Mouse (Mus musculus): ENCODE measurements around the gene Zbtb48.
A peak's percentile ranks its signal among the peaks of the same experiment; 100 is the strongest.
"Not testable (repeated sequence)": the region's sequence is repeated elsewhere in the genome, so short reads cannot be mapped to it uniquely, and the experiment has no call there.

Zbtb48 gene

DNA sequence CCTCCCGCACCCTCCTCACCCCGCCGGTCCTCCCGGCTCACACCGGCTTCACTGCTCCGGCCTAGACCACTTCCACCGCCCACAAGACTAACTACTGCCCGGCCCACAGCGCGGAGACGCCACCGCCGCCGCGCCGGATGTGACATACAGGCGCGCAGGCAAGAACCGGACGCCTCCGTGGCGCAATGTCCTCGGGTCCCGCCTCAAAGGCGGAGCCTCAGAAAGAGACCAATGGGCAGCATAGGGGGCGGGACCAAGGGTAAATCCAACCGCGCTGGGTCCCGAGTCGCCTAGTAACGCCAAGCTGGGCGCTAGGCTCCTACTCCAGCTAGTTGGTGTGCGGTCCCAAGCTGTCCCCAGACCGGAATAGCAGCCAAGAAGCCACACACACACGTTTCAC, at the start of gene Zbtb48:
Zbtb48 (minus strand) TSS at position 148 of the 400 bp plus-strand sequence.
- DNase-seq (ENCODE audit: low read depth, low spot score): peak; percentile 89

DNA sequence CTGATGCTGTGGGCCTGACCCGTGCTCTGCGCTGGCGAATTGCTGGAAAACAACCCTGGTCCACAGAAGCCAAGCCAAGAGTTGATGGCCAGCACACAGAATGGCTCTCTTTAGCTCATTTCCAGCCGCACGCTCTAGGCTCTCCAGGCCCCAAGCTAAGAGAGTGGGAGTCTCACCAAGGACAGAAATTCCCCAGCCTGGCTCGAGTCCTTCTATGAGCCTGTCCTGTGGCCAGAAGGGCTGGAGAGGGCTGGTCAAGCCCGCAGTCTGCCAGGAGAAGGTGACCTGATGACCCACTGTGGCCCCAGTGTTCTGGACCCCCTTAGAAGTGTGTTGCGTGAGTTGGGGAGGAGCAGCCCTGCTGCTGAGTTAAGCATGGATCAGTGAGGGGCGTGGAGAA, 49.7 kb upstream of the Zbtb48 start:
- no peak for DNase-seq (ENCODE audit: low read depth, low spot score)

DNA sequence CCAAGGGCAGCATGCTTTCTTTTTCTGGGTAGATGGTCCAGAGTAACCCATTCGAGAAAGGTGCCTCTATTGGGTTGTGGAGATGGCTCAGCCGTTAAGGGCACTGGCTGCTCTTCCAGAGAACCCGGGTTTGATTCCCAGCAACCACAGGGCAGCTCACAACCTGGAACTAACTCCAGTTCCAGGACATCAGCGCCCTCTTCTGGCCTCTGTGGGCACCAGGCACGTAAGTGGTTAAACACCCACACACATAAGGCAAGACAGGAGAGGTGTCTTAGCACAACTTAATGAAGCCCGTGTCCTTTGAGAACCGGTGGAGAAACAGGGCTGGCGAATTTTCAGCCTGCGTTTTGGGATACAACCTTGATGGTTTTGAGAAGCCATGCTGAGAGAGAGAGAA, 47.1 kb upstream of the Zbtb48 start:
- no peak for DNase-seq (ENCODE audit: low read depth, low spot score)

DNA sequence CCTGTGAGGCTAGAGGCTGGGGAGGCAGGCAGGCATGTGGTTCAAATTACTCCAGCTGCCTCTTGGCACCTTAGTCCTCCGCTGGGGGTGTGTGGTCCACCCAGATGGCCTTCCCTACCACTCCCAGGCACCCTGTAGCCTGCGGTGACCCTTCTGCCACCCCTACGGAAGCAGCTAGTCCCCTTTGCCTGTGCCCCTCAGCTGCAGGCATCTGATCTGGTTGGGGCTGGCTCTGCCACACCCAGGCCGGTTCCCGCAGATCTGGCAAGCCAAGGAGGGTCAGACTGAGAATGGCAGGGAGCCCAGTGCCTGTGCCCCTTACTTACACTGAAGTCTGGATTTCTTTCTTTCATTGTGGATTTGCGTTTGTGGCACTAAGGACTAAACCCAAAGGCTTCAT, 46.2 kb upstream of the Zbtb48 start:
- DNase-seq (ENCODE audit: low read depth, low spot score): no peak

DNA sequence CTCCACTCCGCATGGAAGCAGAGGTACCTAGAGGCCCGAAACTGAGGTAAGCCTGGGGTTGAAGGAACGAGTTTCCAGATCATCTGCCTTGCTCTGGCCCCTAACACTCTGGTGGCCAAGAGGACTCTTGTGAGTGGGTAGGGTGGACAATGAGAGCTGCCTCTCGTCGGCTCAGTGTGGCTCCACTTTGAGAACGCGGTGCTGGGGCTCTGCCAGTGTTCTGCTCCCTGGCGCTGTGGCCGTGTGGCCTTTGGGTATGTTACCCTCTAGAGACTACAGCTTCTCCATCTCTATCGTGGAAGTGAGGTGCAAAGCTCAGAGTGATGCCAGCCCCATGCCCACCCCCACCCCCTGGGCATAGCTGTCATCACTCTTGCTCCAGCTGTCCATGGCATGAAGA, 45.2 kb upstream of the Zbtb48 start:
- DNase-seq (ENCODE audit: low read depth, low spot score): no peak

DNA sequence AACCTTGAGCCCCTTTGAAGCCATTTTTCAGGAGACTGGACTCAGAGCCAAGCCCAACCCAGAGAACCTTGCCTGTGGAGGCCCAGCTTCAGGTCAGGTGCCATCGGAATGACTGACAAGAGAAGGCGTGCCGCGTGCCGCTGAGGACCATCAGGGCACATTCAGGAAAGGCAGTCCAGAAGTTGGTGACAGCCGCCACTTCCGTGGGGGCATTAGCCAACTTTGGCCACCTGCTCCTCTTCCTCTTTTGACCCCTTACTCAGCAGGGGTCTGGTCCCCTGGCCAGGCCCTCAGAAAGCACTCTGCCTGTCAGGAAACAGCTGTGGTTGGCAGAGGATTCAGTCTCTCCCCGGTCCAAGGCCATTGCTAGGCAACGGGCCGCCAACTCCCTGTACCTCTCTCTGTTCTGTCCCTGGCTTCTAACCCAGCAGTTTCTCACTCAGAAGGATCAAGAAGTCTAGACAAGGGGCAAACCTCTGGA, 44.7 kb upstream of the Zbtb48 start, which contains the start of gene Plekhg5:
Plekhg5 (plus strand) TSS at position 378 of the 481 bp plus-strand sequence.
- no peak for DNase-seq (ENCODE audit: low read depth, low spot score)

DNA sequence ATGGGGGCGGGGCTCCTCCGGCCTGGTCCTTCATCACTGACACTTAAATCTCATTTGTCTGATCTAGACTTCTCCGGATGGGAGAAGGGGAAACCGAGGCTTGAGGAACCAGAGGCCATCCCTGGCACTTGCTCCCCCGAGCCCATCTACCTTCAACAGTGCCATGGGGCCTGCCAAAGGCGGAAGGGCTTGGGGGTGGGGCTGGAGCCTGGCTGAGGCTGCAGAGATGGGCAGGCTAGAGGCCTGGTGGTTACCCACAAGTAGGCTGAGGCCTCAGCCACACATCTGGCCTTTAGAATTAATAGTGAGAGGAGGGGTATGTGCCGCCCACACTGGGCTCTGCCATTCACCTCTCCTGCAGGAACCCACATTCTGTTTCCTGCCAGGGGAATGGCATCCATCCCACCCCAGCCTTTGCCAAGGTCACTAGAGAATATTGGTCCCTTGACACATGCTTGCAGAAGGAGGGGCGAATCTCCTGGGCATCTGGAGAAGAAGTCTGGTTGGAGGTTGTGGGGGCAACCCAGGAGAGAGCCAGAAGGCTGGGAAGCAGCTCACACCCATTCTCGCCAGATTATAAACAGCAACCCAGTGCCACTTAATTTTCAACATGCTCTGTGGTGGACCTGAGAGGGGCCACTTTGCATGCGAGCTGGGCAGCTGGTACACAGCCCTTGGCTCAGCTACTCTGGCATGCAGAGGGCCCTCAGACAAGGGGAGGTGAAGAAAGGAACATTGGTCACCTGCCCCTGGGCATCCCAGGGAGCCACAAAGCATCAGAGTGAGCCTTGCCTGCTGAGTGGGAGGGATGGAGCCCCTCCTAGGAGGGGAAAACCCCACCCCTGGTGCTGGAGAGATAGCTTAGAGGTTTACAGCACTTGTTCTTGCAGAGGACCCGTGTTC, 43.3 kb upstream of the Zbtb48 start:
- DNase-seq (ENCODE audit: low read depth, low spot score): no peak

DNA sequence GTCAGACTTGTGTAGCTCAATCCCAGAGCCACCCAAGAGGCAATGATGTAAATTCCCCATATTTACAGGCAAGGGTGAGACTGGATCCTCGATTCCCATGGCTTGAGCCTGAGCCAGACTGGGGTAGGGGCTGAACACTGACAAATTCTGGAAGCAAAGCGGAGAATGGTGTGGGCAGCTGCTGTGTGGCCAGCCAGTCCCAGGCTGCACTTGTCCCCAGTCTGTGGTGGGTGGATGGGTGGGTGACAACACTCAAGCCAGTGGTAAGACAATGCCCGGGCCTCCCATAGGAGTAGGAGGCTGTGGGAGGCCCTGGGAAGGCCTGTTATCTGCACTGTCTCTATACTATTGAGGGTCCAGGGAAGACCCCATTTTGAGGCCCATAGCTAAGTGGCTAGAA, 41.8 kb upstream of the Zbtb48 start:
- DNase-seq (ENCODE audit: low read depth, low spot score): no peak

DNA sequence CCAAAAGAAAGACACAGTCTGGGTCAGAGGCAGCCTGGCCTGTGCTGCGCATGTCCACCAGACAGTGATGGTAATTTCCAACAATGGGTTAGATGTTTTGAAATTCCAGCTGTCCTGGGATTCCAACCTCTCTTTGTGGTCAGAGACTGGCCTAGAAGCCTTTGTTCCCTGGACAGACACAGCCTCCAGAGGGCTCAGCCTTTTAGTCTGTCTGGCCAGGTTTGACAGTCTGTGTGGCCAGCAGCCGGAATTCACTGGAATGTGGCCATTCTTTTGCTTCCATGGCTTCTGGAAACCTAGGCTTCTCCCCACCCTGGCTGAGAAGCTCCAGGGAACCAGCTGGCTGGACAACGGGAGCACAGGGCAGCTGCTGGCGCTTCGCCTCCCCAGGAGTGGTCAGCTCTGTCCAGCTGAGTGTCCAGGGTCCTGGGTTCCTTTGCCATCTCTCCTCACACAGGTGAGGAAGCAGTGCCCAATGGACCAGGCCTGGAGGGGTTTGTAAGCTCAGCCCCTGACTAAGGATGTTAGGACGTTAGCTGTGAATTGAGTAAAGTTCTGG, 40.8 kb upstream of the Zbtb48 start:
- DNase-seq (ENCODE audit: low read depth, low spot score): no peak

DNA sequence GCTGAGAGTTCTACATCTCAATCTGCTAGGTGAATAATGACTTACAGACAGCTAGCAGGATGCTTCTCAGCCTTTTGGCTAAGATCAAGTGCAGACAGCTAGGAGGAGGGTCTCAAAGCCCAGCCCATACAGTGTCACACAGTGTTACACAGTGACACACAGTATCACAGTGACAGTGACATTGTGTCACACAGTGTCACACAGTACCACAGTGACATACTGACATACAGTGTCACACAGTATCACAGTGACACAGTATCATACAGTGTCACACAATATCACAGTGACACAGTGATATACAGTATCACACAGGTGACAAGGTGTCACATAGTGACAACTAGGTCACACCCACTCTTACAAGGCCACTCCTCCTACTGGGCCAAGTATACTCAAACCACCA, 39.8 kb upstream of the Zbtb48 start:
- DNase-seq (ENCODE audit: low read depth, low spot score): no peak

DNA sequence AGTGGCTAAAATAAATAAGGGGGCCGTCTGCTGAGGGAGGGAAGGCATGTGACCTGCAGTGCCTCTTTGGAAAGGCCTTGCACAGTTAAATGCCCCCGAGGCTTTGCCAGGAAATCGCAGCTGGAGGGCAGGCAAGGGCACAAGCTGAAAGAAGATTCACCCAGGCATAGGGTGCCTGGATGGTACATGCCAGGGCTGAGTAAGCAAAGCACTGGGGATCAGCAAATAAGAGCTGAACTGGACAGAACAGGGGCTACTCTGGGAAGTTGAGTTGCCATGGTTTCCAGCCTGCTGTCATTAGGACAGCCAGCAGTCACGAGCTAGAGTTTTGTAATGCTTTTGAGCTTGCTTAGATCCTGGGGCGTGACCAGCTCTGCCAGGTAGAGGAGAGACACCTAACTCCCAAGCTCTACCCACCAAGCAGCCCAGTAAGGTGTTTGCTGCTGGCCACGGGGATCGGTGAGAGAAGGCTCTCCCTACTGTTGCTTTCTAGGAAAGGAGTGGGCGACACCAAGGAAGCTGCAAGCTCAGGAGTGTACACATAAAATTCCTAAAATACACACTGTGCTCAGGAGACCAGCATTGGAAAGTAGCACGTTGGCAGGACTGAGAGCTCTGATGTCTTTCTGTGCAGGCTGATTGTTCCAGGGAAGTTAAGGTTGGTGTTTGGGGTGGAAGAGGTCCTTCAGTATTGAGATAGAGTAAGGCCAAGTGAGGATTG, 35.1 kb upstream of the Zbtb48 start:
- no peak for DNase-seq (ENCODE audit: low read depth, low spot score)

DNA sequence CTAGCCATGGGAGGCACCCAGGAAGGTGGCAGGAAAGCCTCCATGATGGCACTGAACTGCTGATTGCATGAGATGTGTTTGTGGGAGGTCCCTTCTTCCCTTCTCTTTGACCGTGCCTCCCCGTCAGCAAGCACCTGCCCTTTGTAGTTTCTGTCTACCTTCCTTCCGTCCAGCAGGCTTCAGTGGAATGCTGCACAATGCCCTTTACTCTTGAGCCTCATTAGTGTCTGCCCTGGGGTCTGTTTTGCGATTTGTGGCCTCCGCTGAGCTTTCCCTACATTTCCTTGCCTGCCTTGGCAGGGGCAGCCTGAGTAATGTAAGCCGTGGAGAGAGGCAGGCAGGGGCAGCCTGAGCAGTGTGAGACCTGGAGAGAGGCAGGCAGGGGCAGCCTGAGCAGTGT, 17.1 kb upstream of the Zbtb48 start:
- no peak for DNase-seq (ENCODE audit: low read depth, low spot score)

DNA sequence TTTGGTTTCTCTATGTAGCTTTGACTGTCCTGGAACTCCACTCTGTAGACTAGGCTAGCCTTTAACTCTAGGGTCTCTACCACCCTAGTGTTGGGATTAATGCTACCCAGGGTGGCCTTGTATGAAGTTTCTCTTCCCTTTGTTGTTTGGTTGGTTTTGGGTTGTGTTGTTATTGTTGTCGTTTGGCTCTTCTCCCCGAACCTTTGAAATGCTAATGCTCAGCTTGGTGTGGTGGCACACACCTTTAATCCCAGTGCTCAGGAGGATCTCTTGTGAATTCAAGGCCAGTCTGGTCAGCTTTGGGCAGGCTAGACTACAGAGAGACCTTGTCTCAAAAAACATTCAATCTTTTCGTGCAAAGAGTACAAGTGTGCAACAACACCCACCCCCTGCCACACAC, 15.7 kb upstream of the Zbtb48 start:
- no peak for DNase-seq (ENCODE audit: low read depth, low spot score)

DNA sequence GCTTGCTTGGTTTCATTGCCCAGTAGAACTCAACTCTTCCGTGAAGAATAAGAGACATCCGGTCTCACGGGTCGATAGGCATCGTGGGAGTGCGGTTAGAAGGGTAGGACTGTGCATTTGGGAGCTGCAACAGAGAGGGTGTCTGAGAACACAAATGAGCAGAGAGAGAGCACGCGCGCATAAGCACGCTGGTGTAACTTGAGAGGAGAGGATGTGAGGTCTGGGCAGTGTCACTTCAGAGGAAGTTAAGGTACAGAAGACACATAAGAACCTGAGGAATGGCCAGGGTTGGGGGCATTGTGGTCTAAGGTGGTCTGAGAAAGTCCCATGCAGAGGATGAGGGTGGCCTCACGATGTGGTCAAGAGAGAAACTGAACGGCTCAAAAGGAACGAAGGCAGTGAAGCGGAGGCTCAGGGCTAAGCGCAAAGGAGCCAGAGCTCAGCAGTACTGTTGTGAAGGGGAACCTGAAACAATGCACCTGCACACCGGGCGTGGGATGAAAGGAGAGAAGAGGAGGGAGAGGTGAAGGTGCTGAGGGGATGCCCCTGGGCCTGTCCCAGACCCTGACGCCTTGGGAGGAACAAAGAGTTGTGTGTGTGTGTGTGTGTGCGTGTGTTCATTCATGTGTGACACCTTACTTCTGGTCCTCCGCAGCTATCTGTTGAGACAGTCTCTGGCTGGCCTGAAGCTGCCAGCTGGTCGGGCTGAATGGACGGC, 14.6 kb upstream of the Zbtb48 start:
- no peak for DNase-seq (ENCODE audit: low read depth, low spot score)

DNA sequence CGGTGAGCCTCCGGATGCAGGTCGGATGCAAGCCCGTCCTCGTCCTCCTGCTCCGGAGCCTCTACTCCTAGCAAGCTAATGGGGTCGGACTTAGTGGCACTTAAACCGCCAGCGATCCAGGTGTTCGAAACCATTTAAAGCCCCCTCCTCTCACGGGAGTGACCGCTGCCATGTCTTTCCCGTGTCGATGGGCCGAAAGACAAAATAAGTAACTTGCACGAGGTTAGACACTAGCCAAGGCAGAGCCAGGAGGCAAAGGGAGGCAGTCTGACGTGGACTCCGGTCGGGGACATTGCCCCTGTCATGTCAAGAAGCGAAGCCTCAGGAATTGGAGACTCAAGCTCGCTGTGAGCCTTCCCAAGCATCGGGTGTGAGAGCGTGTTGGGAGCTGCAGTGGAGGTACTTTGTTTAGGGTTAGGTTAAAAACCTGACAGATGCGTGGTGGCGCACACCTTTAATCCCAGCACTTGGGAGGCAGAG, 12.4 kb upstream of the Zbtb48 start:
- no peak for DNase-seq (ENCODE audit: low read depth, low spot score)

DNA sequence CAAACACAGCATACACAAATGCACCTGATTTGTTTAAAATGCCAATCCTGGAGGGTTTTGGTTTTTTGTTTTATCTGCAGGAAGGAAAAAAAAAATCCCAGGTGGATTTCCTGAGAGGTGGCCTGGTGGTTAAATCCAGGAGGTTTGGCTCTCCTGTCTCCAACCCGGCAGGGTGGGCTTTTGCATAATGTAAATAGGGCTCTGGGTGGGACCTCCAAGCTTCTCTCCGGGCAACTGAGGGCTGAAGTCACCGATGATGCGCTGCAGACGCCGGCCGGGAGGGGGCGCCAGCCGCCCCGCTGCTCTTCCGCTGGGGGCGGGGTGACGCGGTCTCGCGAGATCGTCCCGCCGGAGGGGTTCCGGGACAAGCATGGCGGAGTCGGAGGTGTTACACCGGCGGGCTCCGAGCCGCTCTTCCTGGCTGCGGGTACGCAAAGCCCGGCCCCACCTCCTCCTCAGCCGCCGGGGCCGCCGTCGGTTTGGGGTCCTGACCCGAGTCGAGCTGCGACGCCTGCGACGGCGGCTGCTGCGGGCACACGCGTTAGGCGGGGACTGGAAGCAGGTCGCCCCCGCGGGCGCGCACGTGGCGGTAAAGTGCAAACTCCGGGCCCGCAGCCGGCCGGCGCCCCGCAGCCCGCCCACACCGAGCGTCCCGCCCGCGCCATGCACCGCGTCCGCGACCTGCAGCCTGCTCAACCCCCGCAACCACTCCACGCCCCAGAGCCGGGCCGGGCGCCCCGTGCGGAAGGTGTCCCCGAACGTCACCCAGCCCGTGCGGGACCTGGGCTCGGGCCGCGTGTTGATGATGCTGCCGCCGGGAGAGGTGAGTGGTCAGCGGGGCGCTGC, 11.7 kb upstream of the Zbtb48 start, which contains the start of gene Nol9:
Nol9 (plus strand) TSS at position 337 of the 846 bp plus-strand sequence.
- DNase-seq (ENCODE audit: low read depth, low spot score): peak; percentile 80

DNA sequence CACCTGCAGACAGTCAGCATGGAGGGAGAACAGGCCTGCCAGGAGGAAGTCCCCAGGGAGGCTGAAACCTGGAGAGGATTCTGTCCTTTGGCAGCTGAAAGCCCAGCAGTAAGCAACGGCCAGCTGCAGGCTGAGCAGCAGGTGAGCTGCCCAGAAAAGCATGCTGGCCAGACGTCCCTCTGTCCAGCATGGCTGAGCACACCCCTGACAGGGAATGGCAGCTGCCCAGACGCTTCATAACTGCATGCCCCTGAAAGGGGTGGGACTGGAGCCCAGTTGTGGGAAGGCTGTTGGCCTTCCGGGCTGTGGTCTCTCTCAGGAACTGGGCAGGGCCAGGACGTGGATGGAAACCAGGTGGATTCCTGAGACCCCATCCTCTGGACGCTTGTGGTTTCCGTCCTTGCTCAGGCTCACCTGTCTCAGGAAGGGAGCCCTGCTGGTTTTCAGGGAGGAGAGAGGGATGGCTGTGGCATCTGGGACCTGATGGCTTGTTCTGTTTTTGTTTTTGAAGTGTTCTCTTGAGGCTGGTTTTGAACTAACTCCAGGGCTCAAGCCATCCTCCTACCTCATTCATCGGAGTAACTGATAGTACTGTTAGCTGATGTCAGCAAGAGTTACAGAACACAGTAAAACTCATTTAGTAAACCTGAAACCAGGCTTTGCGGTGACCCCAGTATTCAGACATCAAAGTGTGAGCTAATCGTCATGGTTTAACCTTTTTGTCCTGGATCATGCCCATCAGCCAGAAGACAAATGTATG, 10.9 kb upstream of the Zbtb48 start, which contains the start of gene Tas1r1:
Tas1r1 (minus strand) TSS at position 344 of the 760 bp plus-strand sequence.
- no peak for DNase-seq (ENCODE audit: low read depth, low spot score)

DNA sequence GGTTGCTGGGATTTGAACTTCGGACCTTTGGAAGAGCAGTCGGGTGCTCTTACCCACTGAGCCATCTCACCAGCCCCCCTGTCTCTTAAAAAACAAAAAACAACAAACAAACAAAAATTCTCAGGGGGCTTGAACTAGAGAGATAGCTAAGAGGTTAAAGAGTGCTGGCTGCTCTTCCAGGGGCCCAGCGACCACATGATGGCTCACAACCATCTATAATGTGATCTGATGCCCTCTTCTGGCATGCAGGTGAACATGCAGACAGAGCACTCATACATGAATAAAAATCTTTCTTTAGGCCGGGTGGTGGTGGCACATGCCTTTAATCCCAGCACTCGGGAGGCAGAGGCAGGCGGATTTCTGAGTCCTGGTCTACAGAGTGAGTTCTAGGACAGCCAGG, 9.0 kb upstream of the Zbtb48 start:
- DNase-seq (ENCODE audit: low read depth, low spot score): not testable (repeated sequence)

DNA sequence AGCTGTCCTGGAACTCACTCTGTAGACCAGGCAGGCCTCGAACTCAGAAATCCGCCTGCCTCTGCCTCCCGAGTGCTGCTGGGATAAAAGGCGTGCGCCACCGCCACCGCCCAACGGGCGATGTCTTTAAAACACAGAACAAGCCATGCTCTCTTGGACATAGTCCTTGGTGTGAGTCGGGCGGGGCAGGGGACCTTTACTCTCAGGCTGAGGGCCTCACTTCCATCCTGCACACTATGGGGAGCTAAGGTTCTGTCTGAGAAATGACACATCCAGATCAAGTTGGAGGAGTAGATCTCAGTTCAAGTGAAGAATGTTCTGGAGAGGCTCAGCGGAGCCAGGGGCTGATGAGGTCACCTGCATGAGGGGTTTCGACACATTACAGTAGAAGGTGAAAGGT, 5.5 kb upstream of the Zbtb48 start:
- no peak for DNase-seq (ENCODE audit: low read depth, low spot score)

DNA sequence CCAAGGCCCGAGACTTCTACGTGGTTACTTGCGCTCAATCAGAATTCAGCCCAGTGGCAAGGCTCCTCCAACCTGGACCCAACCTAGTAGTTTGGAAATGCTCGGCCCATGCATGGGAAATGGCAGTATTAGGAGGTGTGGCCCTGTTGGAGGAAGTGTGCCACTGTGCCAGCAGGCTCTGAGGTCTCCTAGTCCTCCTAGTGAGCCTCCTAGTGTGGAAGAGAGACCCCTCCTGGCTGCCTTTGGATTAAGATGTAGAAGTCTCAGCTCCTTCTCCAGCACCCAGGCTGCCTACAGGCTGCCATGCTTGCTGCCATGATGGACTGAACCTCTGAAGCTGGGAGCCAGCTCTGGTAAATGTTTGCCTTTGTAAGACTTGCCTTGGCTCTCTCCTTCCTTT, 2.5 kb upstream of the Zbtb48 start:
- no peak for DNase-seq (ENCODE audit: low read depth, low spot score)
